Mouse (Mus musculus) midbrain, embryonic 10.5 days (tissue): ENCODE measurements around the gene Eva1b. TPM values are rescaled to one million over a fixed set of nuclear protein-coding genes. Genes with fewer than 3 reads are reported as not detected.

Experiments
- DNase-seq: peaks from one replicate; pipeline ENCODE4 v3.0.0-alpha.2; 2017; ENCODE audit warnings: low spot score
- H3K27ac ChIP-seq: fragments of 300-500 bp; sonication (generic); replicated peaks from 2 replicates; pipeline ENCODE4 v1.5.1; 2016; ENCODE audit warnings: mild to moderate bottlenecking
- H3K27me3 ChIP-seq: fragments of 300-500 bp; sonication (generic); 2 replicates; pipeline ENCODE4 v1.6.1; 2016; ENCODE audit warnings: low read depth, mild to moderate bottlenecking; ENCODE audit not compliant: poor library complexity, severe bottlenecking
- H3K36me3 ChIP-seq: fragments of 300-500 bp; sonication (generic); 2 replicates; pipeline ENCODE4 v1.6.1; 2016; ENCODE audit warnings: mild to moderate bottlenecking, moderate library complexity
- H3K4me1 ChIP-seq: fragments of 300-500 bp; sonication (generic); 2 replicates; pipeline ENCODE4 v1.6.1; 2016
- H3K4me3 ChIP-seq: fragments of 300-500 bp; sonication (generic); 2 replicates; pipeline ENCODE4 v1.5.1; 2016; ENCODE audit warnings: mild to moderate bottlenecking, moderate library complexity
- H3K9me3 ChIP-seq: fragments of 300-500 bp; sonication (generic); replicated peaks from 2 replicates; pipeline ENCODE4 v1.6.1; 2016; ENCODE audit warnings: mild to moderate bottlenecking
- WGBS: fragments of 180-500 bp; shearing (Covaris S2); methylation state at CpG from one replicate; pipeline ENCODE4 v1.1.7; 2016; 5-methylcytosine and 5-hydroxymethylcytosine counted together
- polyA plus RNA-seq: library from polyadenylated mRNA; unstranded; fragments of >200 nt; fragmentation: Nextera tagmentation; extraction: Ambion mirVana; gene quantifications from 2 replicates; pipeline ENCODE4 v1.2.1, GENCODE M21; 2016

Gene Eva1b
- polyA plus RNA-seq, 1 experiment from 2014 or later, result 25.0 TPM

DNA sequence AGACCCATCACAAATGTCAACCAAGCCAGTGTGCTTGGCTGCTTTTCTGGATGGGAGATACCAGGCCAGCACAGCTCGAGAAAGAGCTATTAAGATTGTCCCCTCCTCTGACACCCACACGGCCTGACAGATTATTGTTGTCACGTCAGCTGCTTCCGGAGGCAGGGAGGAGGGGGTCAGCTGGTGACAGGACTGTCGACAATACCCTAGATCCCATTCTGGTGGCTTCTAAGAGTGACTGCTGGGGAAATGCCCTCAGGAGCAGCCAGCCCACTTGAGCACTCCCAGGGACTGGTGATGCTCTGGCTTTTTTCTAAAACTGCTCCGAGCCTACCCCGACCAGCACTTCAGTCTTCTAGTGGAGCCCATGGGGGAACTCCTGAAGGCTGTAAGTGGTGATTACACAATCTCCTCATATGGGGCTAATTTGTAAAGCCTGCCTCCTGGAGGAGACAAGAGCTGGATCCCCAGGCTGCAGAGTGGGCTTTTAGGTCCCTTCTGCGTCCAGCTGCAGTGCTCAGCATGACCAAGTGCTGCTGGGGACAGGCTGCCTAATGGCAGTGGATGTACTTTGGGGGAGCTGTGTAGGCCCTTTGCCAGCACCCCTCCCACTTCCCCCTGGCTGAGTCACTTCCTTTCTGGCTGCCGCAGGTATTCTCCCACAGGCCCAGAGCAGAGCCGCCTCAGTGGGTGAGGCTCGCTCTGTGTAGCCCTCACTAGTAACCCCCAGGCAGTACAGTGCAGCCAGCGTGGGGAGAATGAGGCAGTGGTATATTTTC is 37.0 kb upstream of the Eva1b start:
- H3K27ac ChIP-seq, result peak overlapping the region; percentile 75
- H3K27me3 ChIP-seq, result no peaks in the 10 kb centered on the region
- no peaks in the 10 kb centered on the region for H3K36me3 ChIP-seq
- WGBS, result 15% methylated on average over 12 of the region's 12 CpGs
- peak; percentile 27 for DNase-seq
- peaks cover 55% of the 10 kb centered on the region for H3K4me1 ChIP-seq
- peak overlapping the region; percentile 30 for H3K4me3 ChIP-seq
- H3K9me3 ChIP-seq, result no peaks in the 10 kb centered on the region

DNA sequence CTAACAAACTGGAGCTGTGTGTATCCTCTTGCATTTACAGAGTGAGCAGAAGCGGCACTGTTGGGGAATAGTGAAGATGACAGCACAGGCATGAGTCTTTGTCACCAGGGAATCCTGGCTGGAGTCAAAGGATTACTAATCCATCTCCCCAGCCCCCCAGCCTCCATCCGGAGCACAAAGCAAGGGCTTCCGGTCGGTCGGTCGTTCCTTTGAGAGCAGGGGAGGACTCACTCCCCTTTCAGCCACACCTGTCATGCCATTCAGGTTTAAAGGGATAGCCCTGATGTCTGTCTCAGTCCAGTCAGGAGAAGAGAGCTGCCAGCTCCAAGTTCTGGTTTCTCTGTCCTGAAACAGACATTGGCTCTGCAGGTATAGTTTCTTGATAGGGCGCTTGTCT is 36.4 kb upstream of the Eva1b start:
- no peak for DNase-seq
- Histone ChIP-seq H3K27me3 (no peaks in the 10 kb centered on the region), H3K4me3 (peak overlapping the region; percentile 30), H3K36me3 (no peaks in the 10 kb centered on the region), H3K27ac (peak overlapping the region; percentile 75), H3K4me1 (peaks cover 55% of the 10 kb centered on the region), H3K9me3 (no peaks in the 10 kb centered on the region)
- 17% methylated on average over 7 of the region's 7 CpGs for WGBS

DNA sequence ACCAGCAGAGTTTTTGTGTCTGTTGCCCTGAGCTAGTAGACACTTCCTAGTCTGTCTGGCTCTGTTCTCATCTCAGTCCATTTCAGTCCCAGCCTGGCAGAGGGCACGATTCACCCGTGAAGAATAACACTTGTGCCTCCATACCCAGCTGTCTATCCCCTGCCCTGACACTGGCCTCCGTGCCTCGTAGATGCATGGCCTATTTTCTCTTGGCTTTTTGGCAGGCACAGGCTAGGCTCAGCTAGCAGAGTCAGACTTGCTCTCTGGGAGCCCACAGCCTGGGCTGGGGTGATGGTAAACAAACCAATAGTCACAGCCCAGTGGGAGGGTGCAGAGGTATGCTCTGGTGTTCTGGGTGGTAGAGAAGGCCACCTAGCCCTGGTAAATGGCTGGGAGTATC is 34.3 kb upstream of the Eva1b start:
- Histone ChIP-seq H3K36me3 (peaks cover 2% of the 10 kb centered on the region; the same call in 1 of the 2 replicates), H3K27ac (no peak overlapping the region), H3K9me3 (no peaks in the 10 kb centered on the region), H3K4me1 (peaks cover 47% of the 10 kb centered on the region), H3K27me3 (no peaks in the 10 kb centered on the region), H3K4me3 (no peak overlapping the region)
- DNase-seq, result no peak
- WGBS, result 81% methylated on average over 4 of the region's 4 CpGs

DNA sequence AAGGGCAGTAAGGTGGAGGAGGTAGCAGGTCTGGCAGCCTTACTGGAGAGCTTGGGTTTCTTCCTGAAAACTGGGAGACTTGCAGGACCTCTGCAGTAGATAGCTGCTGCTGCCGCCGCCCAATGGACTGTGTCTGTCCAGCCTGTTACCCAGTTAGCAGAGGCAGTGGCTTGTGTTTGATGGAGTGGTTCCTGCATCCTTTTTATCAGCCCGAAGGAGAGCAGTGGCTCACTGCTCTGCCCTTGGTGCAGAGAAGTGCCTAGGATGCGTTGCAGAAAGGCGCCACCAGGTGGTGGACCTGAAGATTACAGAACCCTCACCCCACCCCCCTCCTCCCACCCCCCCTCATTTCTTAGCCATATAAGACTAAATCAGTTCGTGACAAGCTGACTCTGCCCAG is 33.6 kb upstream of the Eva1b start:
- no peak overlapping the region for H3K27ac ChIP-seq
- H3K4me3 ChIP-seq, result no peak overlapping the region
- no peaks in the 10 kb centered on the region for H3K27me3 ChIP-seq
- H3K9me3 ChIP-seq, result no peaks in the 10 kb centered on the region
- peak; percentile 52 for DNase-seq
- H3K36me3 ChIP-seq, result peaks cover 5% of the 10 kb centered on the region
- WGBS, result 20% methylated on average over 6 of the region's 6 CpGs
- peaks cover 46% of the 10 kb centered on the region for H3K4me1 ChIP-seq

DNA sequence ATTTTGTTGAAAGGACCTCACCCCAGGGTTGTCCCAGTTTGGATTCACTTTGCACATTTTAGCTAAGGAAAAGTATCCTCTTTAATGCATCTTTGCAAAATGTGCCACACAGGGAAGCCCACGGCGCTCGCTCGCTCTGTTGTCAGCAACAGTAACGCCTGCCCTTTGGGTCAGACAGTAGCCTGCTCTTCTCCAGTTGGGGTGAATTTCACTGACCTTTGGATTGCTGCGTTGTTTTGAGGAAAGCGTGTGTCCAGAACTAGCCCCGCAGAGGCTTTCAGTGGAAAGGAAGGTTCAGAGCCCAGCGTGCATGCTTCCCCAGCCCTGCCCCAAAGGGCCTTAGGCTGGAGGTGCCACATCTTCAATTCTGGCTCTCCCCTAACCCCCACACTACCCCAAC is 32.1 kb upstream of the Eva1b start:
- Histone ChIP-seq H3K4me1 (peaks cover 33% of the 10 kb centered on the region), H3K9me3 (no peaks in the 10 kb centered on the region), H3K27ac (no peak overlapping the region), H3K27me3 (no peaks in the 10 kb centered on the region), H3K36me3 (peaks cover 8% of the 10 kb centered on the region), H3K4me3 (no peak overlapping the region)
- DNase-seq, result no peak
- 92% methylated on average over 9 of the region's 9 CpGs for WGBS

DNA sequence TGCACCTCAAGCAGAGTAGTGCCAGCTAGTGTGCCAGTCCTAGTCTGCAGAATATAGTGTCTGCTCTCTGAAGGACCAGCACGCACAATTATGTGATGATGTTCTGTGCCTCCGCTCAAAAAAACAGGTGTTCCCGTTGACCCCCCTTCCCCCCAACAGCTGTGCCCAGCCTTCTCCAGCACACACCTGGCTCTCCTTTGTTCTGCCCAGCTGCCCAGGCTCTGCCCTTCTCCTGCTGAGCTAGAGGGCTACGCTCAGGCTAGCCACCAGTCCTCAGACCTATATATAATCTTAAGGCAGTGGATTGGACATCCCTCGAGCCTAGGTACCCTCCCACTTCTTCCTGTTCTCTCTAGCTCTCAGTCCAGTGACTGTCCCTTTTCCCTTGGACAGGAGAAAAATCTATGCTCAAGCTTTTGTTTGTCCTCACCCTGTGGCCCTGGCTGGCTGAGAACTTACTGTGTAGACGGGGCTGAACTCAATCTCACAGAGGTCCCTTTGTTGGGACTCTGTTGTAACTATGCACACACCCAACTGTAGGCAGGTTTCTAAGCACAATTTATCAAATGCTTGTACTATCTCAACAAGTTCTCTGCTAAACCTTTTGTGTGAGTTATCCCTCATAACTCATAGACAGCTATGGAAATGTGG is 31.5 kb upstream of the Eva1b start:
- 84% methylated on average over 6 of the region's 6 CpGs for WGBS
- Histone ChIP-seq H3K4me3 (no peak overlapping the region), H3K27ac (no peak overlapping the region; the same call in 1 of the 2 replicates), H3K9me3 (peaks cover 3% of the 10 kb centered on the region; the same call in 1 of the 2 replicates), H3K36me3 (peaks cover 14% of the 10 kb centered on the region), H3K4me1 (peaks cover 27% of the 10 kb centered on the region), H3K27me3 (no peaks in the 10 kb centered on the region)
- DNase-seq, result no peak

DNA sequence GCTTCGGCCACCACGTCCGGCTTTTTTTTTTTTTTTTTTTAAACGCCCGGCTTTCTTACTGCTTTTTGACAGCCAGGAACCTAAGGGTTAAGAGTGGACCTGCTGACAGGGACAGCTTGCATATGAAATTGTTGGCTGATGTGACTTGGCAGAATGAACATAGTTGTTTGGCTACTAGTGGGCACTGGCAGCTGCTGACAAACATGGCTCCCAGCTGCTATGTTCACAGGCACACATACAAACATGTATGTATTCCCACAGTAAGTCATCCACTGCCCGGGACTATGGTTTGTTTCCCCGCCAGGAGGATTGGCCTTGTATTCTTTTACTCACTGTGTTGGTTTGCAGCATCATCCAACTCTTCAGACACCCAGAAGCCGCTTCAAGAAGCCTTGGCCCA is 30.4 kb upstream of the Eva1b start:
- peaks cover 24% of the 10 kb centered on the region for H3K36me3 ChIP-seq
- no peak overlapping the region for H3K4me3 ChIP-seq
- H3K9me3 ChIP-seq, result peaks cover 12% of the 10 kb centered on the region
- H3K27ac ChIP-seq, result no peak overlapping the region
- H3K4me1 ChIP-seq, result peaks cover 21% of the 10 kb centered on the region
- DNase-seq, result no peak
- H3K27me3 ChIP-seq, result no peaks in the 10 kb centered on the region
- WGBS, result 94% methylated on average over 8 of the region's 8 CpGs

DNA sequence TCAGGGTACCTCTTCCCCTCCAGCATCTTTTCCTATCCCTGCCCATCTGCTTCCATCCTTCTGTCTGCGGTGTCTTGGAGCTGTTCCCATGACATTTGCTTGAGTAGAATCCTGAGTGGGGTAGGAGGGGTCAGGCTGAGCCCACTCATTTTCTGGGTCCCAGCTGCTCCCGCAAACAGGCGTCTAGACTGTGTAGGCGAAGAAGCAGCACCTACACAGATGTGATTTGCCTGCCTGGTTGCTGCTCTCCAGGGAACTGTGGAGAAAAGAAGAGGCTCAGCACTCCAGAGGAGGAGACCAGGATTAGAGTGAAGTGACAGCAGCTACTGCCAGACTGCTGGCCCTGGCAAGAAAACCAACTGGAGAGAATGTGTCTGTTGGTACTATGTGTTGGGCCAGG is 28.9 kb upstream of the Eva1b start:
- H3K4me3 ChIP-seq, result no peak overlapping the region
- H3K27me3 ChIP-seq, result no peaks in the 10 kb centered on the region
- DNase-seq, result no peak
- no peak overlapping the region for H3K27ac ChIP-seq
- 95% methylated on average over 4 of the region's 4 CpGs for WGBS
- peaks cover 12% of the 10 kb centered on the region for H3K9me3 ChIP-seq
- H3K36me3 ChIP-seq, result peaks cover 33% of the 10 kb centered on the region
- H3K4me1 ChIP-seq, result peaks cover 21% of the 10 kb centered on the region

DNA sequence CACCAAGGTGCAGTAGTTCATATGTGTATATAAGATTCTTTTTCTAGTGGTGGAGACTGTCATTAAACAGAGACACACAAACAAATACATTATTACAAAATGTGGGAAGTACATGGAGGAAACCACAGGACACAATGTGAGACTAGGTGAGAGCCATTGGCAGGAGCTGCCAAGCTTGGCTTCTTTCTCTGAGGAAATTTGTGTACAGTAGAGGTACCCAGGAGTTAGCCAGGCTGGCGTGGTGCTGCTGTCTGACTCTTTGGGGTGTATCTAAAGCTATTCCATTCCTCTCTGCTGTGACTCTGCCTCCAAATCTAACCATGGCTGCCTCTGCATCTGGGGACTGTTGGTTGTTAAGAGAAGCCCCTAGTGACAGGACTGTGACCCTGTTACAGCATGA is 28.5 kb upstream of the Eva1b start:
- Histone ChIP-seq H3K9me3 (peaks cover 12% of the 10 kb centered on the region), H3K27ac (no peak overlapping the region), H3K4me3 (no peak overlapping the region), H3K36me3 (peaks cover 37% of the 10 kb centered on the region), H3K4me1 (peaks cover 18% of the 10 kb centered on the region), H3K27me3 (no peaks in the 10 kb centered on the region)
- no peak for DNase-seq
- 82% methylated on average over 1 of the region's 1 CpGs for whole genome bisulfite sequencing

DNA sequence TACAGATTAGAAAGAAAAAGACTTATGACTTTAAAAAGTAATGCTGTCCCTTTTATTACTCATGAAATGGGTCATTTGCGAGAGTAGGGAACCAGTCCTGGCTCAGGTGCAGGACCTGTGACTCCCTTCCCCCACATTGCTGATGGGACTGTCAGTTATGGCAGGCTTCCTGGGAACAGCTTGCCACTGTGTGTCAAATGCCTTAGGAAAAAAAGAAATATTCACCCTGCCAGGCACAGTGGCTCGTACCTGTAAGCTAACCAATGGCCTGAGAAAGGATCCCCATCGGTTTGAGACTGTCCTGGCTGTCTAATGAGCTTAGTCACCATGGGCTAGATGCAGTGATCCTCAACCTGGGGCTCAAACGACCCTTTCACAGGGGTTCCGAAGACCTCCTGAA is 27.5 kb upstream of the Eva1b start:
- Histone ChIP-seq H3K9me3 (peaks cover 12% of the 10 kb centered on the region), H3K36me3 (peaks cover 47% of the 10 kb centered on the region), H3K4me1 (peaks cover 15% of the 10 kb centered on the region), H3K27me3 (no peaks in the 10 kb centered on the region), H3K4me3 (no peak overlapping the region), H3K27ac (no peak overlapping the region)
- 90% methylated on average over 5 of the region's 5 CpGs for WGBS
- no peak for DNase-seq

DNA sequence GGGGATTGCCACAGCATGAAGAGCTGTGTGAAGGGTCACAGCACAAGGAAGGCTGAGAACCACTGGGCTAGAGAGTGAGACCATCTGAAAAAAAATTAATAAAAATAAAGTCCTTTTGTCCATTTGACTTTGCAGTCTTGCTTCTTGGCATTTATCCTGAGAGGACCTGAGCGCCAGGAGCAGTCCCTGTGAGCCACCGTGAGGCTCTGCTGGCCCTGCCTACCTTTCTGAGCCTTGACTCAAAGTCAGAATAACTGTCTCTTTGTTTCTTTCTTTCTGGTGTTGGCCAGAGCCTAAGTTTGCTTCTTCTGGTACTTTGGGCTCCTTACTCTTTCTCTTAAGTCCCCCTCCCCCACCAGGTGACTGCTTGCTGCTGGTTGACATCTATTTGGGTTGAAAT is 27.0 kb upstream of the Eva1b start:
- peaks cover 51% of the 10 kb centered on the region for H3K36me3 ChIP-seq
- WGBS, result 93% methylated on average over 2 of the region's 2 CpGs
- peaks cover 14% of the 10 kb centered on the region for H3K4me1 ChIP-seq
- H3K27me3 ChIP-seq, result no peaks in the 10 kb centered on the region
- H3K9me3 ChIP-seq, result peaks cover 12% of the 10 kb centered on the region
- no peak overlapping the region for H3K27ac ChIP-seq
- no peak overlapping the region for H3K4me3 ChIP-seq
- DNase-seq, result no peak

DNA sequence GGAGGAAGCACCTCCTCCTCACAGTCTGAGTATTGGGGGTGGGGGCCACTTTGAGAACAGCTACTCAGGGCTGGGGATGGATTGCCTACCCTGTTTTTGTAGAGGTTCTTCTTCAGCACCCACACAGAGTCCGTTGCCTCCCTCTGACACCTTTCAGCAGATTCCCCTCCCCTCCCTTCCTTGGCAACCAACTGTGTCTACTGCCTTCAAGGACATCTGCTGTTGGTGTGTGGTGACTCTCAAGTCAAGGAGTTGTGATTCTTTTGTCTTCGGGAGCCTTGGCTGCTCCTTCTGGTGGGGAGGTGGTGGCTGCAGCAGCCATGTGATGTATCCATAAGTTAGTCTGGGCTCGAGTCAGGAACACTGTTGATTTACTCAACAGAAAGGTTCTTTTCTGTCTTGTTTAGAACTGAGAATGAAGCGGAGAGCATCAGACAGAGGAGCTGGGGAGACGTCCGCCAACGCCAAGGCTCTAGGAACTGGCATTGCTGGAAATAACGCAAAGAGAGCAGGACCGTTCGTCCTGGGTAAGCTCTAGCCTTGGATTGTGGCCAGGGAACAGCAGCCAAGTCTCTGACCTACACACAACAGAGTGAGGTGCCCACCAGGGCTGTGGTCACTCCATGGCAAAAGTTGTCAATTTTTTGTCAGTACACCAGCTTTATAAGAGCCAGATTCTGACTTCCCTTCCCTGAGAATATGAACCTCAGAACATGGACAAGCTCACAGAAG is 24.1 kb upstream of the Eva1b start:
- Histone ChIP-seq H3K27ac (no peak overlapping the region), H3K4me1 (peaks cover 9% of the 10 kb centered on the region), H3K27me3 (no peaks in the 10 kb centered on the region), H3K9me3 (peaks cover 12% of the 10 kb centered on the region), H3K4me3 (no peak overlapping the region), H3K36me3 (peaks cover 75% of the 10 kb centered on the region)
- 92% methylated on average over 10 of the region's 10 CpGs for WGBS
- DNase-seq, result no peak

DNA sequence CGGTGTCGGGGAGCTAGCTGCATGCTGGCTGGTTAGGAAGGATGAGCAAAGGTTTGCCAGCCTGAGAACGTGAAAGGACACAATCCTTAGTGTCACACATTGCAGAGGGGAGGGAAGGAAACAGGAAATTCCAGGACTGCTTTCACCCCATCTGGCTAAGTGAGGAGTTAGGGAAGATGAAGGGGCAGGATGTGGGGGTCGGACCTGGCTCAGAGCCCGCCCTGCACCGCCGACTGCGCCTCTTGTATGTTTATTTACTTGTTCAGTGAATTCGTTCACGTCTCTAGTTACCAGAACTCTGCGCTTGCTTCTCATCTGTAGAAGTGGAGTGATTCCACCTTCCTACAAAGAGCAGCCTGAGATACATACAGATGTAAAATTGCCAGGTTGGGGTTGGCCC is 17.0 kb upstream of the Eva1b start:
- no peaks in the 10 kb centered on the region for H3K9me3 ChIP-seq
- DNase-seq, result no peak
- no peak overlapping the region for H3K4me3 ChIP-seq
- 77% methylated on average over 11 of the region's 11 CpGs for WGBS
- peaks cover 19% of the 10 kb centered on the region for H3K4me1 ChIP-seq
- H3K27me3 ChIP-seq, result no peaks in the 10 kb centered on the region
- peaks cover 86% of the 10 kb centered on the region for H3K36me3 ChIP-seq
- H3K27ac ChIP-seq, result no peak overlapping the region
